Mouse (Mus musculus) 3T3-L1 (cell line): ENCODE results near the gene Zeb2.
A peak's percentile ranks its signal among the peaks of the same experiment; 100 is the strongest.

Source experiments
- DNase-seq: peaks from one replicate; pipeline ENCODE4 v3.0.0-alpha.2; 2015; ENCODE audit warnings: low read depth, low spot score

Gene Zeb2

DNA sequence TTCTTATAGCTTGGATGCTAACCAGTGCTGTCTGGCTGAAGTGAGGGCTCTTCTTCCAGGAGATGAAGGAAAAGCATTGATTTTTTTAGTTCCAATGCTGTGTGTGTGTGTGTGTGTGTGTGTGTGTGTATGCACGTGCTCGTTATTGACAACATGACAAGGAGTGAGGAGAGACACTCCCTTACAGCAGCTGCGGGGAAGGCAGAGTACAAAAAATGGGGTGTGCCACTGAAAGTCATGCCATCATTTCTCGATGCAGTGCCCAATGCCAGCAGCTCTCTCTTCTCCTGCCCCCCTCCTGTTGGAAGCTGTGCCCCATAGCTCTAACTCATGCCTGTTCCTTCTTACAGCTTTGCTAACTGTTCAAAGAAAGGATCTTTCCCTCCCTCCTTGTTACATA lies 56.4 kb downstream of the Zeb2 start:
- DNase-seq, result no peak

DNA sequence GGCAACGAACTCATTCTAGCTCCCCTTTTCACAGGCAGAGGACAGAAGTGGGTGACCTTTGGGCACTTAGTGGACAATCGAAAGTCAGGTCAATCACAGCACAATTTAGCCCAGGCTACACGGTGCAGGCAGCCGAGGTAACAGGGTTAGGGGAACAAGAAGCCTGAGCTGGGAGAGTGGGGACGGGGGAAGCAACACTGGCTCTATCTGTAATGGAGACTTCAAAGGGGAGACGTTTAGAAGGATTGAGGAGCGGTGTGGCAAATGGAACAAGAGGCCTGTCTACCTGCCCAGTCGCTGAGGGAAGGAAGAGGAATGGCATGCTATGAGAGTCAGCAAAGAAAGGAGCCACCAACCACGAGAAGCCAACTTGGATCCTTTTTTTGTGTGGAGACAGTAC lies 57.0 kb downstream of the Zeb2 start:
- no peak for DNase-seq

DNA sequence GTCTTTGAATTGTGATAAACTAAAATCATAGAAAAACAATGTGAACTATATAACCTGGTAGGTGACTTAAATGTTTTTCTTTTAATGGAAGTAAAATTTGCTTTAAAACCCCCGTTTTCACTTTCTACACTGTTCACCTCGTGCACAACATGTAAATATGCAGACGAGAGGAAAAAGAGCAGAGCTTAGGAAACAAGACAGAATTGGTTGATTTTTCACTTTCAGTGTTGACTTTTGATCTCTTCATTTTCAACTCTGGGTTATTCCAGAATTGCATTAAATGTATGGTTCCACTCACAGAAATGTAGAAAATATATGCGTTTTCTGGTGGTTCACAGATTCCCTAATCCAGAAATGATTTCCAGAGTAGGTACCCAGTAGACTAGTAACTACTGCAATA lies 57.6 kb downstream of the Zeb2 start:
- DNase-seq, result no peak

DNA sequence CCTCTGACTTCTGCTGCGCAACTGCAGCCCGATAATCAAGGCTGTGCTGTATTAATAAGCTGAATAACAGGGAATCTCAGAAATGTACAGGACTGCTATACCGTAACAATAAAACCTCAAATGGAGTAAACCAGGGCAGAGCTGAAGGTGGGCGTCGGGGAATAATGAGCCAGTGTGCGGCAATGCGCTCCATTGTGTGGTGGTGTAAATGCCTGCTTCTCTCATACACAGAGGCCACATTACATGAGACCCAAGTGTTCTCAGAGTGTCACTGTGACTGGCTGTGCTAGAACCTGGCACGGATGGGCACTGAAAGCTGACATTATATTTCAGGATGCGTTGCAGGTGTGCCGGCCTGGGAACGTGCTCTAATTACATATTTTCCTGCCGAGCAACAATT lies 58.2 kb downstream of the Zeb2 start:
- DNase-seq, result no peak

DNA sequence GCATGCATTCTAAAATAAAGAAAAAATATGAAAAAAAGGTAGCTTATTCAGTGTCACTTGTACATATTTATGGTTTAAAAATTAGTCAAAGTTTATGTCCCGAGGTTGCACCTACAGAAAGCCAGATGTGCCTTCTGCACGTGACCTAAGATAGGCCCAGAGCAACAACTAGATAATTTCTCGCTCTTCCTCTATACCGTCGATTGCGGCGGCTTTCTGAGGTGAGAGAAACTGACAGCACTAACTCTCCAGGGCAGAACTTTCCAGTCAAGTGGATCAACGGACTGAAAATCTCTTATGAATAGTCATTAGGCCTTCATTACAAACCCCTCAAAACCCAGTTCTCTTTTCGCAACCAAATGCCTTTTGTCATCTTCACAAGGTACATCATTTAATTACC lies 59.0 kb downstream of the Zeb2 start:
- no peak for DNase-seq

DNA sequence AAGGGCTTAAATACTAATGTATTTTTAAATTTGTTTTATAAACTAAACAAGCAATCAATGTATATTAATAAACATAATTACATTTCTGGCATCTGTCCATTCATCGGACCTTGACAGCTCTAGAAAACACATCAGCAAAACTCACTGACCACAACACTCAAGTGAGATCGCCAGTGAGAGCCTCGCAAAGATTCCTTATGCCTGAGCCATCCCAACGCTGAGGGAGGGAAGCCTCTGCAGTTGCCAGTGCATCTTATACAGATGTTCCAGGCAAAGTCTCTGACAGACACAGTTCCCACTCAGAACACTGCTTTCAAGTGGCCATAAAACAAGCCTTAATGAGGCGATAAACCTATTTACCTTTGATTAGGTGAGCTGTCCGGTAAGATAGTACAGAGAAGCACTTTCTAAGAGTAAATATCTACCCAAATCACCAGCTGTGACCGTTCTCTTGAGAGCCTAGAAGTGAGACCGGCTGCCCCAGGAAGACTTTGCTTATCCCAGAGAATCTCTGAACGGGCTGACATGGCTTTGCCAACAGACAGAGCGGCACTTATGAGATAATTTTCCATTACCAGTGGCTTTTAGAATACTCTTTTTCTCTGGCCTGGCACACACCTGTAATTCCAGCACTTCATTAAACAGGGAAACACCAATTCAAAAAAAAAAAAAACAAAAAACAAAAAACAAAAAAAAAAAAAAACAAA lies 60.2 kb downstream of the Zeb2 start:
- peak; percentile 66 for DNase-seq

DNA sequence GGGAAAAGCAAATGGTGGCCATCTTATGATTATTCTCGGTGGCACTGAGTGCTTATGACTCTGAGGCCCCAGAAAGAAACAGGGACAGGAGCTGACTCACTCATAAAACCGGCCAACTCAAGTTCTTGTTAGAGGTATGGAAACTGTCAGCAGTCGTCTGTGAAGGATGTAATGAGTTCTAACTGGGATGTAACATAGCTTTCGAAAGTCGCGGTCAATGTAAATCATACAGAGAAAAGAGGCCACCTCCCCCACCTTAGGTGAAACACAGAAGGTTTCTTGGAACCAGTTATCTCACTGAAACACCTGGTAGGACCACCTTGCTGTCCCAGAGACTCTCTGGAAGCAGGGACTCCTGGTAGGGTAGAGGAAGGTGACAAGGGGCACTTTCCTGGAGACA lies 61.3 kb downstream of the Zeb2 start:
- DNase-seq, result no peak

DNA sequence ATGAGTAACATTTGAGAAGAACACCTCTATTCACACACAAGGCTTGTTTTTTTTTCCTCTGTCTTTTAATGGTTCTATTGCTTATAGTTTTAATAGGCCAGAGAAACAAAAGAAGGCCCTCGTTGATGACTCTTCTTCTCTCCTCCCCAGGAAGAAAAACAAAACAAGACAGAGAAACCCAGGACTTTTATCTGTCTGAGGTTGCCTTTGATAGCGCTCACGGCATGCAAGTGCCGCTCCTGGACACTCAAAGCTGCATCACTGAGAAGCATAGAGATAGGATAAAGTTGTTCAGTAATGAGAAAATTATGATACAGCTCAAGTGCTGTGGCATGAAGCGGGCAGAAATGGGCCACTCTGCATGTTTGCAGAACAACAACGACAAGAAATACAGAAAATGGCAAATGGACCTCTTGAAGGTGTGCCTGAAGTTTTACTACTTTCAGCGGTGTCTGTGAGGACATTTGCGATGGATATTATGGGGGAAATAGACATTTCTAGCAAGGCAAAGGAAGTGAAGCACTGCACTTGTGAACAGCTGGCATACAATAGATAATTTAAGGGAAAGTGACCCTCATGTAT lies 62.1 kb downstream of the Zeb2 start:
- DNase-seq, result no peak

DNA sequence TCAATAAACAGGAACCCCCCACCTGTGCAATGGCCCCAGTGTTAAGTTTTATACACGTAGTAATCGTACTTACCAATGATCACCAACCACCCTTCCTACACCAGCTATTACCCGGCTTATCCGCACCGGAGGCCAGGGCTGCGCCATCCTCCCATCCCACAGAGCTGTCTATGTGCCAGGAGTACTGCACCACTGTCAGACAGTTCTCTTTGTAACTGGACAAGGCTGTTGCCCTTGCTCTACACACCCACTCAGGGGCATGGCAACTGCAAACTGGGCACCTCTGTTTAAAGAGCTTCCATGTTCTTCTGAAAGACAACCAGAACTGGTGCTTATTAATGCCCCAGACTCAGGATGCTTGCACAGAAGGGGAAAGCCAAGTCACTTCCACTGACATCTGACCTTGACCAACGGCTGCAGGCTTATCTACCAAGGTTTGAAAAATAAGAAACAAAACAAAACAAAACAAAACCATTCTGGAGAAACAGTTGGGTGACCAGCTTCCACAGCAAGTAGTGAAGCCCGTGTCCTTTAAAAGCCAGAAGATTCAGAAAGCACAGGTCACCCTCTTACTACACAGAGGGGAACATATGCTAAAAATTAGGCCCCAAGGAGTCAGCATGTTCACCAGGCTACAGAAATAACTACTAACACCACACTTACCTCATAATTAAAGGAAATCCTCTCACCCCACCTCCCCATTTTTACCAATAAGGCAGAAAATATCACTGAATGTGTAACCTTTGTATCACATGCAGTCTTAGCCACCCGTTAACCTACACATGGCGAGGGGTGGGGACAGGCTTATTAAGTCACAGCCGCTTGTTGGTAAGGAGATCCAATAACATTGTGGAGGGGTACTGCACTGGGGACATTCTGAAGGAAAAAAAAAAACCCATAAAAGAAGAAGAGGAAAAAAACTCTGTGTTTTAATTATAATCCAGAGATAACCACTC lies 62.8 kb downstream of the Zeb2 start:
- no peak for DNase-seq

DNA sequence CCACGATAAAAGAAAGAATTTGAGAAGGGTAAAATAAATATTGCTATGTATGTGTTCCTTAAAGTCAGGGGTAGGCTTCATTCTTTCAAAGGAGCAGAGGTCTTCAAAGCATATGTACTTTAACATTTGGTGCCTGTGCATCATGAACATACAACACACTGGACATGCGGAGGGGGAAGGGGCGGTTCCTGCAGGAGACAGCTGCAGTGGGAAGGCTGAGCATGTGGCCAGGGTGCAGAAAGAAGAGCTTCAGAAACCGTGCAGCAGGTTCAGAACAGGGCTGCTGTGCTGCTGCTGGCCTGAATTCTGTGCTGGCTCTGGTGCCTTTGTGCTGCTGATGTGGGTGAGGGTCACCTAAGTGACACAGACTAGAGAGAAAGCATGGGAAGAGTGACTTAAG lies 64.6 kb downstream of the Zeb2 start:
- DNase-seq, result no peak

DNA sequence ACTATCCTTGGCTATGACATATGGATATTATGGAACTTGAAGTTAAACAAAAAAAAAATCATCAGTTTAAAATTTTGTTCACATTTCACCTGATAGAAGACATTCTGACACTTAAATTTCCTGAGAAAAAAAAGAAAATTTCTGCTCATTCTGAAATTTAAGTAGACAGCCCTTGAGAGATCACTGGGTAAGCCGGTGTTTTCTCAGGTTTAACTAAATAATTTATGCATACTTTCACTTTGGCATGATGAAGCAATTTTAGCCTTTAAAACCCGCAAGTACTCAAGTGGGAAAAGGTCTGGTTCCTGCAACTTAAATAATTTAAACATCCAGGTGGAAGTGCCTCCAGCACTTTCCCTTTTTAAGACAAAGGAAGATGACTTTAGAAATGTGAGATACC lies 65.9 kb downstream of the Zeb2 start:
- DNase-seq, result no peak

DNA sequence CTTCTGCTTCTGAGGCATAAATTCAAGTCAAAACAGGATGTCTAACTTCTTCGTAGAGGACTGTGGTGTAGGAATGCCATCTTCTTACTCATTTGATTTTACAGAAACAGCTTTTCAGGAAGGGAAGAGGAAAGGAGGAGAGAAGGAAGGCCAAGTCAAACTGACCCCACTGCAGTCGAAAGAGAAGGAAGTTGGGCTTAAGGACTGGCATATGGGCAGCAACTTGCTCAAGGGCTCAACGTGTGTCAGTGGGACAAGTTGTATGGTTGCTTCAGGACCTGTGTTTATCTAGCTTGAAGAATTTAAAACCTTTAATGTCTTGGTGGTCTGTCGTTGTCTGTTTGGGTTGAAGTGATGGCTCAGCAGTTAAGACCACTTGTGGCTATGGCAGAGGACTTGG lies 67.3 kb downstream of the Zeb2 start:
- DNase-seq, result no peak

DNA sequence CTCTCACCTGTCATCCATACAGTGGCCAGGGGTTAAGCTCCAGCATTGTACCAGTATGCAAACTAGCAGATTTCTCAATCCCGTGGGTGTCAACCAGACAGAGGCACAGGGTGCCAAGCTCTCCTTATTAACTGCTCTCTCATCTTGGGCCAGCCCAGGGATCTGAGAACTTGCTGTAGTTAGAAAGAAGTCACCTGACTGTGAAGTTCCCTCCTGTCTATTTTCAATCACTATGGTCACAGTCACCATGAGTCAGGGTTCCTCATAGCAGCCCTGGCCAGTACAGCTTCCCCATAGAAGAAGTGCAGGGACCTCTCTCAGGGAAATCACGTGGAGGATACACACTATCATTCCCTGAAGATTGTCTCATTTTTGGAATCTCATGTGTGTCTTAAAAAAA lies 67.9 kb downstream of the Zeb2 start:
- peak; percentile 58 for DNase-seq

DNA sequence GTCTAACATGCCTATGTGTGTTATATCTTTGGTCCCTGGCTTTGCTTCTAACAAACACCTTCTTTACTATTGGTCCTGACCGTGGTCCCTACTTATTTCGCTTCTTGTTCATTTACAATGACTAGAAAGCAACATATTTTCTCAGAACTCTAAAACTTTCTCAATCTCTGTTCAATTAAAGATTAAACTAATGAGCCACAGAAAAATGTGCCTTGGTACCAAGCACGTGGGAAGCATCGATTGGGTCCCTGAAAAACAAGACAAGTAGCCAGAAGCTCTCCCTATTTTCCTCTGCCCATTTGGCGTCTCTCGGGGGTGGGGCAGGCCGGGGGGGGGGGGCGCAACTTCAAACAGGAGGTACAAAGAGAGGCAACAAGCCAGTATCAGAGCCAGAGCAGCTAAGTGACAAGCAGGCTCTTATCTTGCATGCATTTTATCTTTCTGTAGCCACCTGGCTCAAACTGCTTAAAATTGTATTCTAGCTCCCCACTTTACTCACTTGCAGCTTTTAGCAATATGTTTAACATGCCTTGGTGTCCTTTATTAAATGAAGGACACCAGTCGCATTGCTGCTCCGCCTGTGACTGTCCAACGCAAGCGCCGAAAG lies 76.4 kb downstream of the Zeb2 start:
- DNase-seq, result no peak

DNA sequence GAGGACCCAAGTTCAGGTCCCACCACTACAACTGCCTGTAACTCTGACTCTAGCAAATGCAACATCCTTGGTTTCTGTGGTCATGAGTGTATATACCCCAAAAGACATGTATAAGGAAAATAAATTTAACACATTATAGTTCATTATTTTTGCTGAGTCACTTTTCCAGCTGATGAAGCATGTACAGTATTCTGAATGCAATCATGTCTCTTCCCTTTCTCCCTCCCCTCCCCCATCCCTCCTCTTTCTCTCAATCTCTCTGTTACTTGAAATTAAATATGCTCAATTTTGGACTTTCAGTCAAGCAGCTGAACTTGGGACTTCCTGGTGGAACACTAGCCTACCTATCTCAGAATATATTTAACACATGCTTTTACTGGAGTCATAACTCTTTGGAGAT lies 77.7 kb downstream of the Zeb2 start:
- no peak for DNase-seq

DNA sequence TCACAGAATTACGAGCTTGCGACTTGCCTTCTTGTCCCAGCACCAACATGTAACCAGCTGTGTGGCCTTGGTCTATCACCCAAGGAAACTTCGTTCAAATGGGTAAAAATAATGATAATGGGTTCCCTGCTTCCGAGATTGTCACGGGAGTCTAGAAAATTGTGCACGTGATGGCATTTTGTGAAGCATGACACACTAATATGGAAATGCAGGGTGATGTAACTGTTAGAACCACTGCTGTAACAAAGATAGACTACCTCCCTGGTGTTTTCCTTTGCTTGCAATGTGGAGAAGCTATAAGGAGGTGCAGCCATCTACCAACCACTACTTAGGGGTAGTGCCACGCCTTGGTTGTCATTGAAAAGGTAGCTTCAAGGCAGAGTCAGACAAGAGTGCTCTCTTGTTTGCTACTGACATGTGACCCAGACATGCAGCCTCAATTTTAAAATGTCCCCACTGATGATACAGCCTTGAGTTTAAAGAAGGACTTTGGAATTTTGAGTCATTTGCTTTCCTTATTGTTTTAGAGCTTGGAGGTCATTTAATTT lies 89.0 kb downstream of the Zeb2 start:
- DNase-seq, result no peak

DNA sequence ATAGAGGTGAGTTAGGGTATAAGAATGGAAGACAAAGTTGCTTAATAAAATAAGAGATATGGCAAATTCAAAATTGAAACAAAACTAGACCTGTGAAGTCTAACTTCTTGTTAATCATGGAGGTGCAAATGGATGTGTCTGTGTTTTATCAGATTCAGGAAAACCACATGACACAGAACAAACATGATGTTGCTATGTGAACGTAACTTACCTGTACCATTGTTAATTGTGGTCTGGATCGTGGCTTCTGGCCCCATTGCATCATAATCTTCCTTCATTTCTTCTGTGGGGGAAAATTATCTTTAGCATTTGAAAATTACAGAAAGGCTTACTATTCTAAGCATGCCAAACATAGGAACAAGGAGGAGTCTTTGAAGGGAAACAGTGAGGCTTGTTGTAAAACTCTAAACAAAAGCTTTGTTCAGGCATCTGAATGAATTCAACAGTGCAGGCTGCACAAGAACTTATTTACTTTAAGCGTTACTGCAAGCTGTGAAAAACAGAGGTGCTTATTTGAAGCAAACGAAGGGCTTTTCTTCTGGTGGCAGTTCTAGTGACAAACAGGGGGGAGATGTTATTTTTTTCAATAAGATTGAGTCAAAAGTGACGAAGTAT lies 99.9 kb downstream of the Zeb2 start:
- DNase-seq, result no peak

DNA sequence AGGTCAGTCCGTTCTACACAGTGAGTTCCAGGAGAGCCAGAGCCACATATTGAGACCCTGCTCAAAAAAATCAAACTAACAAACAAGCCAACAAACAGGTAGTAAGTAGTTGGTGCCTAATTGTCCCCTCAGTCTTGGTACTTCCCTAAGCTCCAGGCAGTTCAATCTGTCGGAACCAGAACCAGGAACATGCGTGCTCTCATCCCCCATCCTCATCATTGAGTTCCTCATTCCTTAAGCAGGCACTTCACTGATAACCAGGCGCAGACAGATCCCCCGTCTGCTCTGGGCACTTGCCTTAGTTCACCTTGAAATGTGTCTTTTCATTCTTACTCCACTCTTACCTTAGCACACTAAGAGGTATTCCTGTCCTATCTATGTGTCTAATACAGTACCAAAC lies 103.9 kb downstream of the Zeb2 start:
- DNase-seq, result no peak

DNA sequence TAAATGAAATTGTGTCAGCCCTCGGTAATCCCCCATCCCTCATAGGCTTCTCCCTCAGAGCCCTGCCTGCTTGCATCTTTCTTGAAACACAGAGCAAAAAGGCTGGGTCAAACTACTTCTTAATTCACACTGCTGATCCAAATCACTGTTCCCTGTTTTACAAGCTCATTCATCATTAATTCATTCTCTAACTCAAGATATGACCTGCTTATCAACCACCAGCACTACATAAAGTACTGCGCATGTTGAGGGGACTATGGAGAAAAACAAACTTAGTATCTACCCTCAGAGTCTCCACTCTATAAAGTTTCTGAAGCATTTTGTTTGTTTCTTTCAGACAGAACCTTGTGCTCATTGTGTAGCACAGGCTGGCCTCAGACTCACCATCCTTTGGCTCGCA lies 104.5 kb downstream of the Zeb2 start:
- DNase-seq, result no peak

DNA sequence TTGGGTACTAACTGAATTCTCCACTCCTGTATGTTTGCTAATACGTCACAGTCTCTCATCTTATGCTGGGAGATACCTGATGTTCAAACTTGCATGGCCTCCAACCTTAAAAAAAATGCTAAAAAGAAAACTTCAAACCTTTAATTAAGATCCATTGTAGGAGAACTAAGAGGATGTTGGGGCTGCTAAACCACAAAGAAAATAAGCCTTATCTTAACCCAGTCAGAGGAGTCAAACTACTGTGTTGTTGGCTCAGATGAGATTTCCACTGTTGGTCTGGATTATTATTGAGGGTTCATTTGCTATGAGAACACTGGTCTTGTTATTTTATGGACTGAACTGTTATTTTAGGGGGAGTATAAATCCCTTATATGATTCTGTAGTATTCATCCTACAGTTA lies 106.5 kb downstream of the Zeb2 start:
- DNase-seq, result no peak

DNA sequence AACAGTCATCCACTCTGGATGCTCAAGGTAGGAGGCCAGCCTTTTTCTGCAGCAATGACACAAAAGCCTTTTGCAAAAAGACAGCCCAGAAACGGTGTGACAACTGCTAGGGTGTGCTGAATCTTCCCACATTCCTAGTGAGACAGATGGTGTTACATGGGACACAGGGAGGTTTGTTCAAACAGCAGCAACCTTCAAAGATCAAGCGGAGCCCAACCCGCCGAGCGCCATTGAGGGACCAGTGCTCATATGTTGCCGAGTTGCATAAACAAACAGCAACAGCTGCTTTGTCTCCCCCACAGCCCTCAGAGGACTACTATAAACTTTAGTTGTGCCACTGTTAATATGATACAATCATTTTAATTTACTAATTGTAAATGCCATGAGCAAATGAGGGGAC lies 117.3 kb downstream of the Zeb2 start:
- DNase-seq, result no peak

DNA sequence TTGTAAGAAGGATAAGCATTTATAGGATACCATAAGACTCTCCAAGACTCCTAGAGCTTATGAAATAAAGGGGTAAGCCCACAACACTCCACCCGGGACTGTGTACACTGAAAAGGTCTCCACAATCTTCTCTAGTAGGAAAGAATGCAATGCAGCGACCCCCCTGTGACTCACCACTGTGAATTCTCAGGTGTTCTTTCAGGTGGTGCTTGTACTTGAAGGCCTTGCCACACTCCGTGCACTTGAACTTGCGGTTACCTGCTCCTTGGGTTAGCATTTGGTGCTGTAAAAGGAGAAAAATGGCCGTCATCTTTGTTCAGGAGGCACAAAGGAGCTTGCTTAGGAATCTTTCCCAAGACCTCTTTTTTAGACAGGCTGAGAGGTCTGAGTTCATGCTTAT lies 118.5 kb downstream of the Zeb2 start:
- DNase-seq, result no peak
